Mouse (Mus musculus): ENCODE data around the gene Atp5g2.

DNA sequence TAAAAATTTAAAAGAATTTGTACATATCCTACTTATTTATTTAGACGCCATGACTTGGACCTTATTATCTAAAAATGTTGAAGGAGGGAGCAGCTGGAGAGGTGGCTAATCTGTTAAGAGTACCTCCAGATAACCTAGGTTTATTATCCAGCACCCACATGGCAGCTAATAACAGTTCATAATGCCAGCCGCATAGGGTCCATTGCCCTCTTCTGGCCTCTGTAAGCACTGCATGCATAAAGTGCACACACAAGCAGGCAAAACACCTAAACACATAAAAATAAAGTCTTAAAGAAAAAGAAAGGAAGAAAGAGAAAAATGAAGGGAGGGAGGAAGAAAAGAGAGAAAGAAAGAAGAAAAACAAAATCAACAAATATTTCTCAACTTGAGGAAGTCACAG is 4.2 kb upstream of the Atp5g2 start:
- TF ChIP-seq CTCF (conservative IDR thresholded peaks at IDR 0.05; ENCODE audit: insufficient read depth, insufficient read length, low read depth, low read length) (0 out of 2 replicates have a peak, but pooled peaks have one; percentile 17), POLR2A (IDR thresholded peaks at IDR 0.05; ENCODE audit: low read depth, low read length) (no peak)

Measured in kidney, adult 2 months (tissue).